Mouse (Mus musculus) CH12.LX (cell line): ENCODE results near the gene Sde2.

Source experiments
- CTCF ChIP-seq, 2 experiments: IDR thresholded peaks in 1 of 2; conservative IDR thresholded peaks in 1 of 2; 2 replicates each; pipeline ENCODE4 v1.5.1; 2011 to 2012; ENCODE audit warnings: low read depth in 2 of 2, low read length in 2 of 2, improper control_type of control experiment in 1 of 2, inconsistent platforms in 1 of 2, mild to moderate bottlenecking in 1 of 2, moderate library complexity in 1 of 2
- ELF1 ChIP-seq: IDR thresholded peaks from 2 replicates; pipeline ENCODE4 v1.6.1; 2014; ENCODE audit warnings: low read depth, mild to moderate bottlenecking, inconsistent platforms, low read length, improper control_type of control experiment
- EP300 ChIP-seq: IDR thresholded peaks from 2 replicates; pipeline ENCODE4 v1.6.1; 2011; ENCODE audit warnings: low read length, improper control_type of control experiment
- MAFK ChIP-seq: IDR thresholded peaks from 2 replicates; pipeline ENCODE4 v1.6.1; 2011; ENCODE audit warnings: low read length, improper control_type of control experiment; ENCODE audit not compliant: insufficient replicate concordance
- POLR2A ChIP-seq: IDR thresholded peaks from 2 replicates; pipeline ENCODE4 v1.6.1; 2011; ENCODE audit warnings: low read depth, mild to moderate bottlenecking, improper control_type of control experiment, low read length

DNA sequence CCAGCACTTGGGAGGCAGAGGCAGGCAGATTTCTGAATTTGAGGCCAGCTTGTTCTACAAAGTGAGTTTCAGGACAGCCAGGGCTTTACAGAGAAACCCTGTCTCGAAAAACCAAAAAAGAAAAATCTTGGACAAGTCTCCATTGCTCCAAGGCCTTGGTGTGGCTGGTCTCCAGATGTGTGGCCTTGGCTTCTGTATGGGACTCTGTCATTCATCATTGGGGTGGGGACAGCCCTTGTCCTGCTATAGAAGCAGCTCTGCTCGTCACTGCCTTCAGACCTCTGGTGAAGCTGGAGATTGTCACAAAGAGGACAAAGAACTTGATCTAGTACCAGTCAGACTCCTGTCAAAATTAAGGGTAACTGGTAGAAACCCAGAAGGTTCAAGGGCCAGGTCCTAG lies 23.7 kb downstream of the Sde2 start:
- TF ChIP-seq EP300 (no peak), CTCF (conservative IDR thresholded peaks at IDR 0.05 in 1 of 2, IDR thresholded peaks at IDR 0.05 in 1 of 2; ENCODE audit: low read depth in 2 of 2, low read length in 2 of 2) (no peak), MAFK (no peak), POLR2A (no peak), ELF1 (no peak)
